Mouse (Mus musculus) spleen, embryonic (tissue): ENCODE results near the gene Sptbn4.

Experiments used
- CTCF ChIA-PET: fragments of 350-600 bp; sonication (Branson Sonifier 250); formaldehyde crosslinking; loops from one replicate; lab custom pipeline; 2022; lab: Charles Lee

Sptbn4 gene

DNA sequence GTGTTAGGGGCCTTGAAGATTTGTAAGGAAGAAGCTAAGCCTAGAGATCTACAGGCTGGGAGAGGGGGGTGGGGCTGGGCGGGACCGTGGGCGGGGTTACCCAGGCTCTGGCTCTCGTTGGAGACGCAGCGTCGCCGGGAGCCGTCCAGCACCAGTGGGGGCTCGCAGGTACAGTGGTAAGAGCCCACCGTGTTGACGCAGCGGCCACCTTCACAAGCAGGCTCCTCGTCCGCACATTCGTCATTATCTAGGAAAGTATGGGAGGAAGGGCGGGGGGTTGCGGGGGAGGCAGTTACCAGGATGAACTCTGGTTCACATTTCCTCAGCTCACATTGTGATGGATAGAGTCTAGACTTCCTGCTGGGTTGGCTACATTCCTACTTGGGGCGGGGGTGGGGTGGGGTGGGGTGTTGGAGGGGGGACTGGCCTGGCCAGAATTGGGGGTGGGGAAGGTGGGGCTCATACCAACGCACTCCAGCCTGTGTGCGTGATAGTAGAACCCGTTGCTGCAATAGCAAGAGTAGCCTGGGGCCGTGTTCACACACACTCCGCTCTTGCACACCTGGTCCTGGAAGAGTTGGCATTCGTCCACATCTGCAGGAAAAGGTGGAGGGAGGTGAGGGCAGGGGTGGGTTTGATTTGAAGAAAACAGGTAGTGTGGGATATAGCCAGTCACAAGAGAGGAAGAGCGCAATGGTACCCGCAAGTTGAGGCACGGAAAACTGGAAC lies 138.5 kb downstream of the Sptbn4 start:
- CTCF ChIA-PET, result no interaction called here

GRCm38 (mm10) chr7:27307551-27307950 lies 139.9 kb downstream of the Sptbn4 start:
- CTCF ChIA-PET, result interaction anchor here (0.7 kb wide), 1 partner anchor 22 kb away, joined by 5 read pairs; no protein-coding TSS in a partner anchor
